Mouse (Mus musculus) bone marrow, adult 2 months (tissue): ENCODE results near the gene Masp1. TPM values are rescaled to one million over a fixed set of nuclear protein-coding genes. Genes with fewer than 3 reads are reported as not detected.

Source experiments
- H3K27ac ChIP-seq: fragments of 200-500 bp; 2 replicates; pipeline ENCODE4 v1.5.1; 2012; ENCODE audit warnings: low read depth, mild to moderate bottlenecking, control low read depth, inconsistent platforms, low read length; ENCODE audit not compliant: control insufficient read depth, poor library complexity, insufficient read depth
- H3K4me1 ChIP-seq: fragments of 200-500 bp; 2 replicates; pipeline ENCODE4 v1.6.1; 2011; ENCODE audit warnings: low read length; ENCODE audit not compliant: control insufficient read depth, insufficient read depth
- H3K4me3 ChIP-seq: fragments of 200-500 bp; replicated peaks from 2 replicates; pipeline ENCODE3; 2011; ENCODE audit warnings: mild to moderate bottlenecking, low read depth, low read length, control low read depth; ENCODE audit not compliant: control insufficient read depth
- CTCF ChIP-seq: fragments of 200-500 bp; IDR thresholded peaks from 2 replicates; pipeline ENCODE4 v1.5.1; 2011; ENCODE audit warnings: low read length, control low read depth; ENCODE audit not compliant: control insufficient read depth, insufficient read depth
- POLR2A ChIP-seq: fragments of 200-500 bp; IDR thresholded peaks from 2 replicates; pipeline ENCODE4 v1.6.1; 2011; ENCODE audit warnings: low read depth, mild to moderate bottlenecking, control low read depth, low read length, borderline replicate concordance; ENCODE audit not compliant: control insufficient read depth
- WGBS: fragments of 180-500 bp; shearing (Covaris S2); methylation state at CpG from one replicate; pipeline ENCODE4 v1.1.7; 2018; 5-methylcytosine and 5-hydroxymethylcytosine counted together
- polyA plus RNA-seq: library from polyadenylated mRNA; stranded (reverse); fragments of >200 nt; gene quantifications from 2 replicates; pipeline ENCODE4 v1.2.4, GENCODE M21; 2011; ENCODE audit warnings: low replicate concordance; ENCODE audit not compliant: missing spikeins, insufficient read depth, insufficient read length

The Masp1 gene
- polyA plus RNA-seq = 0.87 TPM in 1 of 2 replicates, not detected in the other

GRCm38 (mm10) chr16:23520235-23520871 lies at the start of gene Masp1, which contains the start of gene Rtp4:
Gene Masp1, minus strand, starts transcription at chr16:23520815.
Gene Rtp4, plus strand, starts transcription at chr16:23520291.
- no peak for TF ChIP-seq POLR2A
- no peak for TF ChIP-seq CTCF
- WGBS = 16% methylated on average over 12 of the region's 12 CpGs
- H3K27ac ChIP-seq = no peak within 1 kb of the TSS
- H3K4me3 ChIP-seq = no peak within 1 kb of the TSS
- no peaks in the 10 kb centered on the region for H3K4me1 ChIP-seq

DNA sequence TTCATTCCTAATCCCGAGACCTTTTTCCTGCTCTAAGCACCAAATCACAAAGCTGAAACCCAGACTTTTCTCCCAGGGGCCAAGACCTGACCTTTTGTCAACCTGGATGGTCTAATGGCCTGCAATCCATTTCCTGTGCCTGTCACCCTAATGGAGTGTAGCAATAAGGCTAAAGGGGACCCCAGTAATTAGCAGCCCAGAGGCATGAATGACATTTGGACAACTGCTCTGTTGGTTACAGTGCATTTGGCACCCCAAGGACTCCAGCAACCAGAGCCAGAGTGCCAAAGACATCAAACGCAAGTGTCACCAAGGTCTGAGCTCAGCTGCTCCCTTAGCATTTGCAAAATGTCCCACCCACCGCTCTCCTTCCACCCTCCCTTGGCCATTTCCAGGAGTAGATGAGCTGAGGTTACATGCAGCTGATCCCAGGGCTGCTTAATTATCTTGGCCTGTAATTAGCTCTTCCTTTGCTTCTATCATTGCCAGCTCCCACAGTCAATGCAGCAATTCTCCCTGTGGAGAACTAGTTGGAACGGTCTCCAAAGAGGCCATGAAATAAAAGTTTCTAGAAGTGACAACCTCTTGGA lies 47.8 kb upstream of the Masp1 start:
- TF ChIP-seq CTCF (no peak), POLR2A (no peak)
- H3K27ac ChIP-seq = no peak overlapping the region
- WGBS = 77% methylated on average over 4 of the region's 4 CpGs
- H3K4me1 ChIP-seq = no peaks in the 10 kb centered on the region
- no peak overlapping the region for H3K4me3 ChIP-seq

GRCm38 (mm10) chr16:23557669-23558068 lies 37.1 kb upstream of the Masp1 start:
- H3K4me3 ChIP-seq = no peak overlapping the region
- 45% methylated on average over 2 of the region's 2 CpGs for WGBS
- H3K27ac ChIP-seq = peak overlapping the region; percentile 51; the same call in 1 of the 2 replicates
- no peaks in the 10 kb centered on the region; the same call in 1 of the 2 replicates for H3K4me1 ChIP-seq
- TF ChIP-seq POLR2A (no peak), CTCF (no peak)

GRCm38 (mm10) chr16:23557195-23557594 lies 36.6 kb upstream of the Masp1 start:
- Histone ChIP-seq H3K27ac (peak overlapping the region; percentile 51; the same call in 1 of the 2 replicates), H3K4me1 (no peaks in the 10 kb centered on the region; the same call in 1 of the 2 replicates), H3K4me3 (no peak overlapping the region)
- TF ChIP-seq POLR2A (no peak), CTCF (no peak)
- 5% methylated on average over 5 of the region's 5 CpGs for WGBS

DNA sequence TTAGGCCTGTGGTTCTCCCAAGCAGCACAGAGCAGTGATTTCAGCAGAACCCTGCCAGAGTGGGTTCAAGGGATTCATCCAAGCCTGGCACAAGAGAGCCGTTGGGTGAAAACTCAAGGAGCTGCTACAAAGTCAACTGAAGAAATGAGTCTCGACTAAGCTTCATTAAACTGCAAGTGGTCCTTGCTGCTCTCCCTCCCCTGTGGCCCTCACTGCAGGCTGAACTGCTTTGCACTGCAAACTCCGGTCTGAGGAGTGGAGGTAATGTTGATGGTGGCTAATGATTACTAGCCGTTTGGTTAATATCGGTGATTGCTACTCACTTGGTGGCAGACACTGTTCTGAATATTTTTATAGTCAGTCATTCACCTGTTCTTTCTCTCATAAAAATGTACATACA lies 34.1 kb upstream of the Masp1 start:
- TF ChIP-seq POLR2A = no peak
- TF ChIP-seq CTCF = no peak
- Histone ChIP-seq H3K27ac (no peak overlapping the region), H3K4me3 (no peak overlapping the region), H3K4me1 (no peaks in the 10 kb centered on the region; the same call in 1 of the 2 replicates)
- WGBS = 82% methylated on average over 5 of the region's 5 CpGs

GRCm38 (mm10) chr16:23550981-23551582 lies 30.5 kb upstream of the Masp1 start:
- Histone ChIP-seq H3K4me1 (no peaks in the 10 kb centered on the region), H3K27ac (no peak overlapping the region), H3K4me3 (no peak overlapping the region)
- 80% methylated on average over 18 of the region's 18 CpGs for WGBS
- no peak for TF ChIP-seq POLR2A
- no peak for TF ChIP-seq CTCF

DNA sequence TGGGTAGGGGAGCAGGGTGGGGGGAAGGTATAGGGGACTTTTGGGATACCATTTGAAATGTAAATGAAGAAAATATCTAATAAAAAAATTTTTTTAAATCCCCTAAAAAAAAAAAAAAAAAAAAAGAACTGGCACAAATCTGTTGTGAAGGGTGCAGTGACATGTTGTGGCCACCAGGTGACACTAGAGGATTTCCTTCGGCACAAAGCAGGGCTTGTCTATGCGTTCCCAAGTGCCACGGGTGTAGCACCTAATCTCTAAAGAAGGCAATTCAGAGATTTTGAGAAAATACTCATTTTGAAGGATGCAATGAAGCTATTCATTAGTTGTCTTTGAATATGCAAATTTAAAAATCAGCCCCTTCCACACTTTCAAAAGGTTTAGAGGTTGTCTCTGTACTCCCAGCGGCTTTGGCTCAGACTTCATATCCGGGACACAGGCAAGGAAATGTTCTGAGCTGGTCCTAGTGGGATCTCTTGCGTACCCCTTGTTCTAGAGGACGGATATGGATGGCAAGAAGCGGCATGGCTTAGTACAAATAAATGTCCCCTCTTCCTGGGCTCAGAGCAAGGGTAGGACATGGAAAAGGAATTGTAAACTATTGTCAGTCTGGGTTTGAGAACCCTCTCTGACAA lies 29.8 kb upstream of the Masp1 start:
- TF ChIP-seq POLR2A (no peak), CTCF (peak; percentile 90)
- Histone ChIP-seq H3K27ac (no peak overlapping the region), H3K4me3 (no peak overlapping the region), H3K4me1 (no peaks in the 10 kb centered on the region)
- WGBS = 42% methylated on average over 8 of the region's 8 CpGs

DNA sequence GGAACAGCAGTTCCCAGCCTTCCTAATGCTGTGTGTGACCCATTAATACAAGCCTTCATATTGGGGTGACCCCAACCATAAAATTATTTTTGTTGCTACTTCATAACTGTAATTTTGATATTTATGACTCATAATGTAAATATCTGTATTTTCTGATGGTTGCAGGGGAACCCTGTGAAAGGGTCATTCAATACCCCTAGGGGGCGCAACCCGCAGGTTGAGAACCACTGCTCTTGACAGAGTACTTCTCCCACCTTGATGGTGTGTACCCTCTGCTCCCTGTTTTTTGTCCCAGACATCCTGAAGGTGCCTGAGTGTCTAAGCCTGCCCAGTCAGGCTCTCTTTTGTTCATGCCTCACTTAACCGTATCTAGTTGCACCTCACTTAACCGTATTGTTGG lies 27.2 kb upstream of the Masp1 start:
- TF ChIP-seq CTCF (peak; percentile 20; the same call in 1 of the 2 replicates), POLR2A (no peak)
- H3K4me3 ChIP-seq = no peak overlapping the region

More for the DNA sequence above, 27.2 kb upstream of the Masp1 start:
- Histone ChIP-seq H3K4me1 (no peaks in the 10 kb centered on the region), H3K27ac (no peak overlapping the region)
- 89% methylated on average over 4 of the region's 4 CpGs for WGBS
